Mouse (Mus musculus): ENCODE results near the gene Gm43552.
A peak's percentile ranks its signal among the peaks of the same experiment; 100 is the strongest.
"Not testable (repeated sequence)": the region's sequence is repeated elsewhere in the genome, so short reads cannot be mapped to it uniquely, and the experiment has no call there.

Gene Gm43552

GRCm38 (mm10) chr5:65492716-65493531 lies at the start of gene Gm43552:
Gm43552 (minus strand) TSS chr5:65492833.
- peak; percentile 91 to 96 for DNase-seq (ENCODE audit: low spot score in 2 of 2)

DNA sequence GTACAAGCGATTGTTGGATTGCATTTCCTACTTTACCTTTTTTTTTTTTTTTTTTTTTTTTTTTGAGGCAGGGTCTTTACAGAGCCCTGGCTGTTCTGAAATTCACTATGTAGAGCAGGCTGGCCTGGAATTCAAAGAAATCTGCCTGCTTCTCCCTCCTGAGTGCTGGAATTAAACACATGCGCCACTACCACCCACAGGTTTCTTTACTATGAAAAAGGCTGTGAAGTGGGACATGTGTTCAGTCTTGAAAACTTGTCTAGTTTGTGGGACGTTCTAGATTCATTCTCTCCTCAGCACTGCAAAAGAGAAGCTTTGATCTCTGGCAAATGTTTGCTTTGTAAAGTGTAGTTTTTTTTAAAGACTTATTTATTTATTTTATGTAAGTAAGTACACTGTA lies 49.3 kb upstream of the Gm43552 start:
- no peak for DNase-seq (ENCODE audit: low spot score in 2 of 2)

GRCm38 (mm10) chr5:65539786-65540185 lies 47.2 kb upstream of the Gm43552 start:
- no peak for DNase-seq (ENCODE audit: low spot score in 2 of 2)

- DNase-seq (ENCODE audit: low spot score in 2 of 2) = no peak
These were observed 46.2 kb upstream of the Gm43552 start for GRCm38 (mm10) chr5:65538829-65539228.

- DNase-seq (ENCODE audit: low spot score in 2 of 2) = no peak
These were observed 45.5 kb upstream of the Gm43552 start for GRCm38 (mm10) chr5:65538121-65538520.

DNA sequence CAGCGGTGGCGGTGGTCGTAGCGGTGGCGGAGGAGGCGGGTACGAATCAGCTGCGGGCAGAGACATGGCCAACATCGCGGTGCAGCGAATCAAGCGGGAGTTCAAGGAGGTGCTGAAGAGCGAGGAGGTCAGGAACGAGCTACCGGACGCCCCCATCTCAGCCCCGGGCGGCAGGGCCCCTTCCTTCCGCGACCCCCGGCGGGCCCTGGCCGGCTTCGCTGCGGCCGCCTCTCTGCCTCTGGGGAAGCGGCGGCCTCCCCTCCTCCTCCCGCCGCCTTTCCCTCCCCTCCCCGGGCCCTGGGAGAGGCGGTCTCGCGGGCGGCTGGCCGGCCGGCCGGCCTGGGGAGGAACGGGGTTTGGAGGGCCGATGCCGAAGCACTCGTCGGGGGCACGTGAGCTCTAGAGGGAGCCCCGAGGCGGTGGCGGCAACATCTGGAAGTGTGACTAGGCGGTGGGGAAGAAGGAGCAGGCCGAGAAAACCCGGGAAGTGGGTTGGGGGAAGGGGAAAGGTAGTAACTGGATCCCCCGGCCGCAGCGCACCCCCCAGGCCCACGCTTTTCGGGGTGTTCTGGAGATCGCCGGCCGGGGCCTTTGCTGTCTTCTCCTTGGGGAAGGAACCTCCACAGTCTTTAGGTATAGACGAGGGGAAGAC lies 44.9 kb upstream of the Gm43552 start:
- peak in 1 of 2 experiments; percentile 42 for DNase-seq (ENCODE audit: low spot score in 2 of 2)

DNA sequence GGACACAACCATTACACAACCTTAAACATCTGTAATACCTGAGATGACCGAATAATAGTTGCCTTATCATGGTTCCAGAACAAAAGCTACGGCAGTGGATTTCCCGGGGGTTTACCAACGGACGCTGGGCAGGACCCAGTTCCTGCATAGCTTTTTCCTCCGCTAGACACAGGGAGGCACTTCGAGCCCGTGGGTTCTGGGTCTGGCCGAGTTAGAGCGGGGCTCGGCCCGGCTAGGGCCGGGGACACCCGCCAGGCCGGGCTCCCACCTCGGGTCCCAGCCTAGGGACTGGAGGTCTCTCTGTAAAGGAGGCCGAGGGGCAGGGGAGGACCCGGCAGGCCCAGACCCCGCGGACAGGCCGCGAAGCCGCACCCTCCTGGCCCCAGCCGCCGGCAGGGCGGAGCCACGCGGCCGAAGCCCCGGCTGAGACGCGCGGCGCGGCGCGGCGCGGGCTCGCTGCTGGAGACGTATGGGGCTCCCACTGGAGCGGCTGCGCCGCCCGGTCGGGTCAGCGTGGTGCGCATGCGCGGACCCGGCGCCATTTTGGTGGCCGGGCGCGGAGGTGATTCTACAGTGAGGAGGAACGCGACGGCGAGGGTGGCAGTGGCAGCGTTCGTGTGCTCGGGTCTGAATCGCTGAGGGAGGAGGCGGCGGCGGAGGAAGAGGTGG lies 44.3 kb upstream of the Gm43552 start, which contains the start of the genes Smim14 and Ube2k:
TSS of gene Smim14 (minus strand) at position 434 of the 669 bp plus-strand sequence.
TSS of gene Ube2k (plus strand) at position 483 of the 669 bp plus-strand sequence.
- peak; percentile 88 to 91 for DNase-seq (ENCODE audit: low spot score in 2 of 2)

- not testable (repeated sequence) for DNase-seq (ENCODE audit: low spot score in 2 of 2)
These were observed 43.4 kb upstream of the Gm43552 start for GRCm38 (mm10) chr5:65536068-65536465.

- no peak for DNase-seq (ENCODE audit: low spot score in 2 of 2)
These were observed 42.9 kb upstream of the Gm43552 start for GRCm38 (mm10) chr5:65535457-65536067.

GRCm38 (mm10) chr5:65534496-65534895 lies 41.9 kb upstream of the Gm43552 start:
- DNase-seq (ENCODE audit: low spot score in 2 of 2) = no peak

GRCm38 (mm10) chr5:65531283-65531682 lies 38.6 kb upstream of the Gm43552 start:
- no peak for DNase-seq (ENCODE audit: low spot score in 2 of 2)

GRCm38 (mm10) chr5:65525674-65526443 lies 33.2 kb upstream of the Gm43552 start:
- no peak for DNase-seq (ENCODE audit: low spot score in 2 of 2)

- no peak for DNase-seq (ENCODE audit: low spot score in 2 of 2)
These were observed 32.2 kb upstream of the Gm43552 start for GRCm38 (mm10) chr5:65524831-65525230.

DNA sequence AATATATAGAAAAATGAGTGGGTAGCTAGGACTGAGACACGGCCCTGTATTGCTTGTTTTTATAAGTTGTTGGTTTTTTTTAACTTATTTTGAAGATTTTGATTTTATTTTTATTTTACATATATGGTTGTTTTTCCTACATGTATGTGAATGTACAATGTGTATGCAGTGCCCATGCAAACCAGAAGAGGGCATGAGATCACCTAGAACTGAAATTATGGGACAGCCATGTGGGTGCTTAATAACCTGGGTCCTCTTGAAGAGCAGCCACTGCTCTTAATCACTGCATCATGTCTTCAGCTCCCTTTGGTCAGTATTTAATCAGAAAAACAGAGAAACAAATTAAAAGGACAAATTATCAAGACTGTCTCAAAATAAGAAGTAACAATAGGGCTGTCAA lies 29.2 kb upstream of the Gm43552 start:
- no peak for DNase-seq (ENCODE audit: low spot score in 2 of 2)

- peak; percentile 39 to 61 for DNase-seq (ENCODE audit: low spot score in 2 of 2)
These were observed 22.1 kb upstream of the Gm43552 start for GRCm38 (mm10) chr5:65514635-65515278.

DNA sequence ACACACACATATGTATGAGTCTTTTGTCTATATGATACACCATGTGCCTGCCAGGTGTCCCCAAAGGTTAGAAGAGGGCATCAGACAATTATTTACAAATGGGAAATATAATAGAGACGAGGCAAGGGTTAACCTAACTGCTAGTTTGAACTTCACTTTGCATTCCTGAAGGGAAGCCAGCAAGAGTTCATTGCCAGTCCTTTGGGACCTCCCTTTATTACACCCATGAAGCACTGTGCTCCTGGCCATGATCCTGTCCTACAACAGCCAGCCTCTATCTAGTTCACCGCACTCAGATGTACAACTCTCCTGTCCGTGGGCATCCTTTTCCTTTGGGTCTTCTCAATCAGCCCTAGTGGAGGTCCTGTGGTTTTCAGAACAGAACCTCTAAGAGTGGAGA lies 20.9 kb upstream of the Gm43552 start:
- DNase-seq (ENCODE audit: low spot score in 2 of 2) = no peak

DNA sequence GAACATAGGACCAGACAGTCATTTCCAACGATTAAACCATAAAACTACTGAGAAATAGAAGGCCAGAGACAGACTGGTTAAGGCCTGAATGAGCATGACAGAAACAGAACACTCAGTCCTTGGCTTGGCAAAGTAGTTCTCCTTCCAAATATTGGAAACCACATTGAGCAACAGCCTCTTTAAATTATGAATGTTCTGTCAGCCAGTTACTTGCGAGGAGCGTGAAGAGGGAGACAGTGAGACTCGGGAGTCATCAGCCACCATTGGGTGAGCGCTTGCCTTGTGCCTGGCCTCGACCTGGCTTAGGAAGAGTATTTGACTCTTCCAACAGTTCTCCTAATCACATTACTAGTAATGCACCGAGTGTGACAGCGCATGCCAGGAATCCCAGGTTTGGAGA lies 15.8 kb upstream of the Gm43552 start:
- DNase-seq (ENCODE audit: low spot score in 2 of 2) = peak in 1 of 2 experiments; percentile 31

- DNase-seq (ENCODE audit: low spot score in 2 of 2) = peak in 1 of 2 experiments; percentile 39
These were observed 13.2 kb upstream of the Gm43552 start for GRCm38 (mm10) chr5:65505786-65506185.

DNA sequence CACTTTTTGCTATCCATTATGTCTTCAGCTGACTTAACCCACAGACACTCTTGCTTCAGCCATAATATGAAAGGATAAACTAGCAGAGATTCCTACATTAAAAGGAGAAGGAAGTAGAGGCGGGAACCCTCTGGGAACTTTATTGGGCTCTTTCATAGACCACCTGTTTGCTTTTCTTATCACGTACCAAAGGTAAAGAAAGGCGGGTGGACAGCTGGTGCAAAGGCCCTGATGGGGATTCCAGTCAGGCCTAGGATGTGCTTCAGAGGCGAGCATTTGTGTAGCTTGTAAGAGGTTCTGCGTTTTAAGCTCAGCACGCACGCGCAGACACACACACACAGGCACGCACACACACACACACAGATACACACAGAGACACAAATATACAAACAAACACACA lies 8.8 kb upstream of the Gm43552 start:
- no peak for DNase-seq (ENCODE audit: low spot score in 2 of 2)

DNA sequence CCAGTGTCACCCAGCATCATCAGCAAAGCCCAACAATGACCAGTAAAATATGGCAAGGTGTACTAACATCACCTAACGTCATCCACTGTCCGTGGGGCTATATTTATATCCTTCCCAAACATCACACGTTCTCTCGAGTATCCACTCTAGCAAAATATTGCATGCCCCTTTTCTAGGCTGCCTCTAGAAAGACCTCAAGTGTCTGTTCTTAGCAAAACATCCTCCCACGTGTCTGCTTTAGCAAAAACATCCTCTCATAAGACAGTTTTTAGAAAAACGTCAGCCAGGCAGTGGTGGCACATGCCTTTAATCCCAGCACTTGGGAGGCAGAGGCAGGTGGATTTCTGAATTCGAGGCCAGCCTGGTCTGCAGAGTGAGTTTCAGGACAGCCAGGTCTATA lies 7.6 kb upstream of the Gm43552 start:
- DNase-seq (ENCODE audit: low spot score in 2 of 2) = no peak

All from urinary bladder, postnatal 36 days (tissue).